Mouse (Mus musculus): ENCODE measurements at regions not wholly inside any gene's neighbourhood (a gene's known extent, or its start where the extent isn't known, plus 50 kb on each side); places are given as distances from the start of the nearest gene placed in this dataset.

GRCm38 (mm10) chr1:35975611-35976208 is 92.5 kb upstream of the Hs6st1 start:
- Histone ChIP-seq H3K4me1 (replicated peaks; ENCODE audit: control insufficient read depth, insufficient read depth, low read length) (peaks cover 21% of the 10 kb centered on the region), H3K27me3 (ENCODE audit: control insufficient read depth, insufficient read depth, low read length) (no peaks in the 10 kb centered on the region), H3K36me3 (ENCODE audit: control insufficient read depth, insufficient read depth, low read length) (no peaks in the 10 kb centered on the region), H3K4me3 (ENCODE audit: control insufficient read depth, insufficient read depth, low read length) (no peak overlapping the region), H3K27ac (ENCODE audit: control insufficient read depth, insufficient read depth, low read length) (no peak overlapping the region)
- 54% methylated on average over 3 of the region's 3 CpGs for WGBS
- no peak for DNase-seq
- no peak for TF ChIP-seq CTCF (IDR thresholded peaks at IDR 0.05; ENCODE audit: borderline replicate concordance, control insufficient read depth, extremely low read depth, insufficient read depth, low read length, poor library complexity)
- TF ChIP-seq POLR2A (IDR thresholded peaks at IDR 0.05; ENCODE audit: control insufficient read depth, extremely low read depth, insufficient read depth, low read length, poor library complexity) = no peak

GRCm38 (mm10) chr1:35976528-35976927 is 91.7 kb upstream of the Hs6st1 start:
- Histone ChIP-seq H3K27ac (ENCODE audit: control insufficient read depth, insufficient read depth, low read length) (no peak overlapping the region), H3K27me3 (ENCODE audit: control insufficient read depth, insufficient read depth, low read length) (no peaks in the 10 kb centered on the region), H3K4me1 (replicated peaks; ENCODE audit: control insufficient read depth, insufficient read depth, low read length) (peaks cover 13% of the 10 kb centered on the region), H3K36me3 (ENCODE audit: control insufficient read depth, insufficient read depth, low read length) (no peaks in the 10 kb centered on the region), H3K4me3 (ENCODE audit: control insufficient read depth, insufficient read depth, low read length) (no peak overlapping the region)
- no peak for DNase-seq
- TF ChIP-seq CTCF (IDR thresholded peaks at IDR 0.05; ENCODE audit: borderline replicate concordance, control insufficient read depth, extremely low read depth, insufficient read depth, low read length, poor library complexity) (no peak), POLR2A (IDR thresholded peaks at IDR 0.05; ENCODE audit: control insufficient read depth, extremely low read depth, insufficient read depth, low read length, poor library complexity) (no peak)
- WGBS = 38% methylated on average over 2 of the region's 2 CpGs

GRCm38 (mm10) chr1:35978116-35978515 is 90.1 kb upstream of the Hs6st1 start:
- 89% methylated on average over 1 of the region's 1 CpGs for WGBS
- Histone ChIP-seq H3K36me3 (ENCODE audit: control insufficient read depth, insufficient read depth, low read length) (no peaks in the 10 kb centered on the region), H3K4me3 (ENCODE audit: control insufficient read depth, insufficient read depth, low read length) (no peak overlapping the region), H3K27me3 (ENCODE audit: control insufficient read depth, insufficient read depth, low read length) (no peaks in the 10 kb centered on the region), H3K4me1 (replicated peaks; ENCODE audit: control insufficient read depth, insufficient read depth, low read length) (peaks cover 8% of the 10 kb centered on the region), H3K27ac (ENCODE audit: control insufficient read depth, insufficient read depth, low read length) (no peak overlapping the region)
- no peak for DNase-seq
- TF ChIP-seq POLR2A (IDR thresholded peaks at IDR 0.05; ENCODE audit: control insufficient read depth, extremely low read depth, insufficient read depth, low read length, poor library complexity) = no peak
- no peak for TF ChIP-seq CTCF (IDR thresholded peaks at IDR 0.05; ENCODE audit: borderline replicate concordance, control insufficient read depth, extremely low read depth, insufficient read depth, low read length, poor library complexity)

- Histone ChIP-seq H3K4me1 (replicated peaks; ENCODE audit: control insufficient read depth, insufficient read depth, low read length) (peaks cover 5% of the 10 kb centered on the region), H3K36me3 (ENCODE audit: control insufficient read depth, insufficient read depth, low read length) (no peaks in the 10 kb centered on the region), H3K4me3 (ENCODE audit: control insufficient read depth, insufficient read depth, low read length) (no peak overlapping the region), H3K27me3 (ENCODE audit: control insufficient read depth, insufficient read depth, low read length) (no peaks in the 10 kb centered on the region), H3K27ac (ENCODE audit: control insufficient read depth, insufficient read depth, low read length) (no peak overlapping the region)
- TF ChIP-seq POLR2A (IDR thresholded peaks at IDR 0.05; ENCODE audit: control insufficient read depth, extremely low read depth, insufficient read depth, low read length, poor library complexity) (no peak), CTCF (IDR thresholded peaks at IDR 0.05; ENCODE audit: borderline replicate concordance, control insufficient read depth, extremely low read depth, insufficient read depth, low read length, poor library complexity) (no peak)
- WGBS = 88% methylated on average over 4 of the region's 4 CpGs
- no peak for DNase-seq
These were observed 89.4 kb upstream of the Hs6st1 start for GRCm38 (mm10) chr1:35978766-35979165.

GRCm38 (mm10) chr1:35981226-35981625 is 87.0 kb upstream of the Hs6st1 start:
- Histone ChIP-seq H3K27ac (ENCODE audit: control insufficient read depth, insufficient read depth, low read length) (no peak overlapping the region), H3K4me3 (ENCODE audit: control insufficient read depth, insufficient read depth, low read length) (no peak overlapping the region), H3K36me3 (ENCODE audit: control insufficient read depth, insufficient read depth, low read length) (no peaks in the 10 kb centered on the region), H3K4me1 (replicated peaks; ENCODE audit: control insufficient read depth, insufficient read depth, low read length) (peaks cover 8% of the 10 kb centered on the region), H3K27me3 (ENCODE audit: control insufficient read depth, insufficient read depth, low read length) (no peaks in the 10 kb centered on the region; the same call in 1 of the 2 replicates)
- DNase-seq = no peak
- WGBS = 93% methylated on average over 4 of the region's 4 CpGs
- TF ChIP-seq CTCF (IDR thresholded peaks at IDR 0.05; ENCODE audit: borderline replicate concordance, control insufficient read depth, extremely low read depth, insufficient read depth, low read length, poor library complexity) (no peak), POLR2A (IDR thresholded peaks at IDR 0.05; ENCODE audit: control insufficient read depth, extremely low read depth, insufficient read depth, low read length, poor library complexity) (no peak)

- Histone ChIP-seq H3K27ac (ENCODE audit: control insufficient read depth, insufficient read depth, low read length) (no peak overlapping the region), H3K4me1 (replicated peaks; ENCODE audit: control insufficient read depth, insufficient read depth, low read length) (peaks cover 8% of the 10 kb centered on the region), H3K36me3 (ENCODE audit: control insufficient read depth, insufficient read depth, low read length) (no peaks in the 10 kb centered on the region), H3K27me3 (ENCODE audit: control insufficient read depth, insufficient read depth, low read length) (no peaks in the 10 kb centered on the region; the same call in 1 of the 2 replicates), H3K4me3 (ENCODE audit: control insufficient read depth, insufficient read depth, low read length) (no peak overlapping the region)
- TF ChIP-seq POLR2A (IDR thresholded peaks at IDR 0.05; ENCODE audit: control insufficient read depth, extremely low read depth, insufficient read depth, low read length, poor library complexity) (no peak), CTCF (IDR thresholded peaks at IDR 0.05; ENCODE audit: borderline replicate concordance, control insufficient read depth, extremely low read depth, insufficient read depth, low read length, poor library complexity) (no peak)
- peak; percentile 40 for DNase-seq
- WGBS = 9% methylated on average over 3 of the region's 3 CpGs
These were observed 84.8 kb upstream of the Hs6st1 start for GRCm38 (mm10) chr1:35983361-35983760.

- Histone ChIP-seq H3K4me3 (ENCODE audit: control insufficient read depth, insufficient read depth, low read length) (no peak overlapping the region), H3K27ac (ENCODE audit: control insufficient read depth, insufficient read depth, low read length) (no peak overlapping the region), H3K4me1 (replicated peaks; ENCODE audit: control insufficient read depth, insufficient read depth, low read length) (peaks cover 8% of the 10 kb centered on the region), H3K36me3 (ENCODE audit: control insufficient read depth, insufficient read depth, low read length) (no peaks in the 10 kb centered on the region), H3K27me3 (ENCODE audit: control insufficient read depth, insufficient read depth, low read length) (no peaks in the 10 kb centered on the region; the same call in 1 of the 2 replicates)
- no peak for TF ChIP-seq CTCF (IDR thresholded peaks at IDR 0.05; ENCODE audit: borderline replicate concordance, control insufficient read depth, extremely low read depth, insufficient read depth, low read length, poor library complexity)
- DNase-seq = no peak
- 93% methylated on average over 6 of the region's 6 CpGs for WGBS
These were observed 82.9 kb upstream of the Hs6st1 start for GRCm38 (mm10) chr1:35985318-35985717.
